Mouse (Mus musculus) liver, adult 2 months (tissue): Measurements from ENCODE around the gene Gm1604a.
"Not testable (repeated sequence)": the region's sequence is repeated elsewhere in the genome, so short reads cannot be mapped to it uniquely, and the experiment has no call there.

Experiments used
- CTCF ChIP-seq: fragments of 200-500 bp; IDR thresholded peaks from 2 replicates; pipeline ENCODE4 v1.5.1; 2011; ENCODE audit warnings: low read depth, low read length, control low read depth
- POLR2A ChIP-seq: fragments of 200-500 bp; IDR thresholded peaks from 2 replicates; pipeline ENCODE4 v1.6.1; 2011; ENCODE audit warnings: low read length, control low read depth; ENCODE audit not compliant: insufficient read depth; ENCODE audit errors: extremely low read depth

- not testable (repeated sequence) for TF ChIP-seq CTCF, POLR2A
These were observed 43.7 kb downstream of the Gm1604a start for GRCm38 (mm10) chr17:7068997-7069539.
